Mouse (Mus musculus) CD4-positive, CD25-positive, alpha-beta regulatory T cell, adult 4 months (primary cell): ENCODE measurements around the gene Tmem189. TPM values are rescaled to one million over a fixed set of nuclear protein-coding genes. Genes with fewer than 3 reads are reported as not detected.

ENCODE experiments used
- ATAC-seq: one replicate; pipeline ENCODE4 v1.8.0; 2017
- polyA plus RNA-seq, 2 experiments: library from polyadenylated mRNA; unstranded; fragments of 100-300 nt; shearing (Covaris generic); gene quantifications; one replicate each; pipeline ENCODE4 v1.2.1; 2017

Gene Tmem189
- polyA plus RNA-seq, 2 experiments from 2014 or later: 12.2 to 16.0 TPM

- ATAC-seq: no peak
Observed at GRCm38 (mm10) chr2:167700018-167700417, 10.4 kb upstream of the Tmem189 start.

- ATAC-seq: peak; percentile 99
Observed at GRCm38 (mm10) chr2:167697902-167698301, 8.3 kb upstream of the Tmem189 start.

GRCm38 (mm10) chr2:167696143-167696542 lies 6.5 kb upstream of the Tmem189 start:
- no peak for ATAC-seq

GRCm38 (mm10) chr2:167695491-167695890 lies 5.9 kb upstream of the Tmem189 start:
- ATAC-seq: no peak

GRCm38 (mm10) chr2:167694963-167695362 lies 5.3 kb upstream of the Tmem189 start:
- no peak for ATAC-seq

GRCm38 (mm10) chr2:167694244-167694643 lies 4.6 kb upstream of the Tmem189 start:
- ATAC-seq: no peak

- ATAC-seq: no peak
Observed at GRCm38 (mm10) chr2:167693540-167693939, 3.9 kb upstream of the Tmem189 start.

- ATAC-seq: no peak
Observed at GRCm38 (mm10) chr2:167692831-167693230, 3.2 kb upstream of the Tmem189 start.

GRCm38 (mm10) chr2:167691871-167692661 lies 2.4 kb upstream of the Tmem189 start:
- no peak for ATAC-seq

- no peak for ATAC-seq
Observed at GRCm38 (mm10) chr2:167691410-167691809, 1.8 kb upstream of the Tmem189 start.

GRCm38 (mm10) chr2:167690962-167691311 lies 1.3 kb upstream of the Tmem189 start:
- ATAC-seq: no peak

GRCm38 (mm10) chr2:167690219-167690961 lies 768 bp upstream of the Tmem189 start:
- ATAC-seq: no peak

GRCm38 (mm10) chr2:167688498-167689451 lies 847 bp downstream of the Tmem189 start, which contains the start of gene Cebpb:
Gene Cebpb (plus strand): TSS chr2:167688915.
- ATAC-seq: peak; percentile 54

- no peak for ATAC-seq
Observed at GRCm38 (mm10) chr2:167688126-167688497, 1.5 kb downstream of the Tmem189 start.

- no peak for ATAC-seq
Observed at GRCm38 (mm10) chr2:167687651-167688101, 1.9 kb downstream of the Tmem189 start.

GRCm38 (mm10) chr2:167687250-167687586 lies 2.4 kb downstream of the Tmem189 start:
- no peak for ATAC-seq

- no peak for ATAC-seq
Observed at GRCm38 (mm10) chr2:167686382-167687249, 3.0 kb downstream of the Tmem189 start.

GRCm38 (mm10) chr2:167685865-167686264 lies 3.8 kb downstream of the Tmem189 start:
- ATAC-seq: no peak

GRCm38 (mm10) chr2:167685137-167685536 lies 4.5 kb downstream of the Tmem189 start:
- peak; percentile 22 for ATAC-seq

- no peak for ATAC-seq
Observed at GRCm38 (mm10) chr2:167683721-167684120, 5.9 kb downstream of the Tmem189 start.

GRCm38 (mm10) chr2:167680657-167681056 lies 9.0 kb downstream of the Tmem189 start:
- peak; percentile 32 for ATAC-seq
